Mouse (Mus musculus) layer of hippocampus, postnatal 25 days (tissue): ENCODE results near the gene Setd3. TPM values are rescaled to one million over a fixed set of nuclear protein-coding genes. Genes with fewer than 3 reads are reported as not detected.

ENCODE experiments used
- DNase-seq, 2 experiments: peaks; one replicate each; pipeline ENCODE4 v3.0.0; 2022; ENCODE audit warnings: mixed read lengths in 2 of 2, low spot score in 1 of 2; ENCODE audit errors: extremely low spot score in 1 of 2
- total RNA-seq, 2 experiments: library from RNA; stranded (reverse); gene quantifications; 2 replicates each; pipeline ENCODE4 v1.2.3; 2021

The Setd3 gene
- total RNA-seq = 100 to 1,000 TPM; 127 to 136 TPM

DNA sequence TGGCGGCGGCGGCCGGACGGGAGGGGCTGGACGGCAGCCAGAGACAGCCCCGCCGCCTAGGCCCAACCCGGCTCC, at the start of gene Setd3:
TSS of gene Setd3 (minus strand) at position 69 of the 75 bp plus-strand sequence.
- no peak for DNase-seq

- no peak for DNase-seq
These were observed 48.4 kb upstream of the Setd3 start for GRCm38 (mm10) chr12:108227527-108227926.

- DNase-seq = no peak
These were observed 47.8 kb upstream of the Setd3 start for GRCm38 (mm10) chr12:108226941-108227340.

GRCm38 (mm10) chr12:108226216-108226615, 47.1 kb upstream of the Setd3 start:
- no peak for DNase-seq

DNA sequence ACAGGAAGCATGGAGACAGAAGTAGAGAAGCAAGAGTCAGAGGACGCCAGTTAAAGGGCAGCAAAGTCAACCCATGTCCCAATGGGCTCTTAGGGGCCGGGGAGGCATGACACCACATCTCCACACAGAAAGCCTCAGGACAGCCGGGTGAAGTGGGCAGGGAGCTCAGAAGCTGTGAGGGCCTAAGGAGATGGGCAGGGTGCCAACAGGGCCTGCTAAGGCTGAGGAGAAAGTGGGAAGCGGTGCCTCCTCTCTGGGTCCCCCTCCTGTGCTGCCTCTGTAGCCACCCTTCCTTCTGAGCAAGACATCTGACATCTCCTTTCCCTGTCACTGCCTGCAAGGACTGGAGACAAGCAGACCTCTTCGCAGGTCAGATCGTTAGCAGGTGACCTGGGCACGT, 46.7 kb upstream of the Setd3 start:
- no peak for DNase-seq

GRCm38 (mm10) chr12:108223357-108223756, 44.2 kb upstream of the Setd3 start:
- no peak for DNase-seq

- no peak for DNase-seq
These were observed 42.6 kb upstream of the Setd3 start for GRCm38 (mm10) chr12:108221712-108222111.

DNA sequence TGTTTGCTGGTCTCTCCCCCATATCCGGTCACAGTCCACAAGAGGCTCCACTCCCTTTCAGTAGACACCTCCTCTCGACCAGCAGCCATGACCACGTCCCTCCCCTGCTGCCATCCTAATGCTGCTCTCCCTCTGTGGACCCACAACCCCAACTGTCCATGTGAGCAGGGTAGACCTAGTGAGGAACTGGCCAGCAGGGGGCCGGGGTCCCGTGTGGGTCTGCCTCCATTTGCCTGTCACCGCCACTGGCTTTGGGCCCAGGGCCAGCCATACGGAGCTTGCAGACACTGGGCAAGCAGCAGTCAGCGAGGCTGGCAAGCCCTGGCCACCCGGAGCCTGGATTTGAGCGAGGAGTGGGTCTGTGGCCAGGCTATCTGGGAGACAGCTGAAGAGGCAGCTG, 42.1 kb upstream of the Setd3 start:
- no peak for DNase-seq

GRCm38 (mm10) chr12:108220621-108221020, 41.5 kb upstream of the Setd3 start:
- no peak for DNase-seq

DNA sequence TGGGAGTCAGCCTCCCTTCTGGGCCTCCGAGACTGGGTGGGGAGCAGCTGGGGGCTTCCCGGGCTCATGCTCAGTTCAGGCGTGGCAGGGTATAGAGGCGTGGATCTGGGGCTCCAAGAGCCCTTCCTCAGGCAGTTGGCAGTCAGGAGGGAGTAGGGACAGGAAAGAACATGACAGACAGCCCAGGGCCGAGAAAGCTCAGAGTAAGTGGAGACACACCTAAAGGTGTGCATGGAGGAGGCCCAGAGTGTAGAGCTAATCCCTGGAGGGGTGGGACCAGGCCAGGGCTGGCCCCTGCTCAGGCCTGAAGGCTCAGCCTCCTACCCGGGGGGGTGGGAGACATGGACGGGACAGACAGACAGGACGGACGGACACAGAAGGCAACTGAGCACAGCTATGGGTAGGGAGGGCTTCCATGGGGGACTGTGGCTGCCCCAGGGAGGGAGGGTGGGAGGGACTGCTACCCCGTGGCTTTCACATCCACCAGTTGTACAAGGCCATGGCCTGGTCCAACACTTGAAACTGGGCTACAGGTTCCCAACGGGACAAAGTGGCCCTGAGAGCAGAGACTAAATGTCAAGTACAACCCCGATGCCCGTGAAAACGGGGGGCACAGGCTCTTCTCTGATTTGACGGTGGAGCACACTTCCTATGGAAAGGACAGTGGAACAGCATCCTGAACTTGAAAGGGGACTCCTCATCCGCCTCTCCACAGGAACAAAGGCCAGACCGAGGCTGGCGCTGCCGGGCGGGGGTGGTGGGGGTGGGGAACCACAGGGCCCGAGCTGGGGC, 40.9 kb upstream of the Setd3 start:
- DNase-seq = no peak

GRCm38 (mm10) chr12:108219163-108219562, 40.0 kb upstream of the Setd3 start:
- no peak for DNase-seq

DNA sequence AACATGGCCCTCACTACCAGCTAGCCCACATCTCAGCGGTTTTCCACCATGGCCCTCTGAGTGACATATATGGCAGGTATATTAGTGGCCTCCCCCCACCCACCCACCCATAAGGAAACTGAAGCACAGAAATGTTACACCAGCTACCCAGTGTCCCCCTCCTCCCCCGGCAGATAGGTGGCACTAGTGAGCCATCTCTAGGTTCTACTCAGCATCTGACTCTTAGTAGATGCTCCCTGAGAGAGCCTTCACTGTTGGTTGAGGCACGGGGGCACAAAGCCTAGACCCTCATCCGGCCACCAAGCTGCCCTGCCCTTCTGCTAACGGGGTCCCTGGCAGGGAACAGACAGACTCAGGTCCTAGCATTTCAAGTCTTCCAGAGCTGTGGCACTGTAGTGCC, 38.5 kb upstream of the Setd3 start:
- peak in 1 of 2 experiments; percentile 76 for DNase-seq

DNA sequence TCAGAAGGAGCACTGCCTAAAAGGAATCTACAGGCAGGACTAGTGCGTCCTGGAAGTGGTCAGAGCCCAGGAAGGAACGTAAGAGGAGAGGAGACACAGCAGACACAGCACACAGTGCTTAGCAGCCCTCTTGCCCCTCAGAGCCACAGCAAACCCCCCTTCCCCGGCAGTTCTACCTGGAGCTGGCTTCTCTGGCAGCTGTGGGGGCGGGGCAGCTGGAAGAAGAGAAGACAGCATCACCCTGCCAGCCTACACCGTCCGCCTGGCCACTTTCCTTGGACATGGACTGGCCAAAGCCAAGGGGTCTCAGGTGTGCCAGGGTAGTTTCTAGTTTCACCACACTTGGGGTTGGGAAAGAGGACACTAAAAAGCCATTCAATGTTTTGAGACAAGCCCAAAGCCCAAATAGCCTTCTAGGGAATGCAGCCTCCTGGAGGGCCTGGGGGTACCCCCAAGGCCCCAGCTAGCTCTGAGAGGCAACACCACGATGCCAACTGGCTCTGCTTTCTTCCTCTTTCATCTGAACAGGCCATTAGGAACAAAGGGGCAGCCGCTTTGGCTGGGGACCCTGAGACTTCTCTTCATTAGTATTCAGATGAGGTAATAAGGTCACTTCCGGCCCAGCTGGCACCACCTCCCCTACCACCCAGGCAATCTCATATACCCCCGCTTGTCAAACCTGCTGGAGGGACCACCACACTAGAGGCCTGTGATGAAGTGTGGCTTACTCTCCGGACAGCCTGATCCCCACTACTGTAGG, 37.7 kb upstream of the Setd3 start:
- no peak for DNase-seq

DNA sequence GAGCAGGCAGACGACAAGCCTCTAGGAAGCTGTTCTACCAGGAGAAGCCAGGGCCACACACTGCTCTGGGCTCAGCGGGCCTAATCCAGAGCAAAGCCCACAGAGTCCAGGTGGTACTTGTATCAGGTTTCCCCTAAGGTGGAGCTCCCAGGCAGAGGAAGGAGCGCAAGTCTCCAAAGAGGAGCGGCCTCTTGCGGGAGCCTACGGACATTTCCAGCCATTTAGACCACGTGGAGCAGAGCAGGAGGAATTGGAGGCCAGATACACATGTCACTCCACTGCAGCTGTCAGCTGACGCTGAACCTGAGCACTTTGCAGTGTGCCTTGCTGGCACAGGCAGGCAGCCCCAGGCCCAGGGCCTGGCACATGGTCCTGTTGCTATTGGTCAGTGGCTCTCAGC, 36.0 kb upstream of the Setd3 start:
- no peak for DNase-seq

- no peak for DNase-seq
These were observed 34.3 kb upstream of the Setd3 start for GRCm38 (mm10) chr12:108213090-108214041.

DNA sequence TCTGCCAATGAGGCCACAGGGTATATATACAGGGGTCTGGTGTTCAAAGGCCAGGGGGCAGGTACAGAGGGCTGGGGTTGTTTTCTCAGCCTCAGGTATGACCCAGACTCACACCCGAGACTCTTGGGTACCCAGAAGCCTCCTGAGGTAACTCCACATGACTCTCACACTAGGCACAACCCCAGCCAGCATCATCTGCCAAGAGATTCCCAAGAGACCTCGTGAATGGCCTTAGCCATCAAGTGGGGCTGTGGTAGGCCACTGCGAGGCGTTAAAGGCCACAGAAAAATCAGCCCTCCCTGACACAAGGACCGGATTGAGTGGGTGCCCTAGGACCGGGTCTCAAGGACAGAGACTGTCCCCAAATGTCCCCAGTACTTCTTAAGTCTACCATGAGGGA, 33.4 kb upstream of the Setd3 start:
- no peak for DNase-seq

- DNase-seq = no peak
These were observed 33.0 kb upstream of the Setd3 start for GRCm38 (mm10) chr12:108212071-108212470.

DNA sequence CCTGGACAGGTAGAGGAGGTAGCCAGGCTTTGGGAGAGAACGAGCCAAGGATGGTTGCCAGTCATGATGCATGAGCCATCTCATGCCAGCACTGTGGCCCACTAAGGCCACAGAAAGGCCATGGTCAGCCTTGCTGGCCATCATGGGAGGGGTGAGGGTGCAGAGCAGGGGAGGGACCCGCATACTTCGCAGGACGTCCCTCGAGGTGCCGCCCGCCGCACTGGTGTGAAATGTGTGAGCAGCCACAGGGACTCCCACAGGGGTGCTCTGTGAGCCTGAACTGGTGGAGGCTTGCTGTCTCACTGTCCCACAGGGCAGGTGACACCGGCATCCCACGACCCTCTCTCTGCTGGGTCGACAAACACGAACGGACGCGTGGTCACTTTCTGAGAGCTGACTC, 31.5 kb upstream of the Setd3 start:
- no peak for DNase-seq

DNA sequence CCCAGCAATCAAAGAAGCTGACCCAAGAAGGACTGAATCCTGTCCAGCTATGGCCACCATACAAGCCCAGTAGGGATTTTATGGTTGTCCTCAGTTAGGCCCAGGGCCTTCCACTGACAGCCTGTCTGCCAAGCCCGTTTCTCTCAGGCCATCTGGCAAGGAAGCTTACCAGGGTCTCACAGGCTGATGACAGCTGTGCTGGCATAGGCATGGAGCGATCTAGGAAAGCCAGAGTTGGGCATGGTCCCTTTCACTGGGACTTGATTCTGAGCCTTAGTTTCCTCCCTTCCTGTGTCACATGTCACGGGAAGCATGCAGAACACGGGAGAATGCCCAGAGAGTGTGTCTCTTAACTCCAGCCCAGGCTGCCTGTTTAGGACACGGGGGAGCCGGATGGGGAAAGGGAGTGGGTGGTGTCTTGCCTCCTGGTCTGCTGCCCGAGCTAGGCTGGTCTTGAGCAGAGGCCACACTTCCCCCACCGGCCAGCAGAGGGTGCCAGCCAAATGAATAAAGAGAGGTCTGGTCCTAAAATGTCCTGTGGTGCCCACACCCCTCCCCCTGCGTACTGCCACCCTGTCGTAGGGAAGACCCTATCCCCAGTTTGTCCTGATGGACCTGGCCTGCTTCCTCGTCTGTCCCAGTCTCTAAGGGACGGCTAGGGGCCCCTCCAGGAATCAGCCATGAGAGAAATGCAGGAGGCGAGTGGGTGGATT, 29.8 kb upstream of the Setd3 start:
- DNase-seq = peak; percentile 64 to 82

DNA sequence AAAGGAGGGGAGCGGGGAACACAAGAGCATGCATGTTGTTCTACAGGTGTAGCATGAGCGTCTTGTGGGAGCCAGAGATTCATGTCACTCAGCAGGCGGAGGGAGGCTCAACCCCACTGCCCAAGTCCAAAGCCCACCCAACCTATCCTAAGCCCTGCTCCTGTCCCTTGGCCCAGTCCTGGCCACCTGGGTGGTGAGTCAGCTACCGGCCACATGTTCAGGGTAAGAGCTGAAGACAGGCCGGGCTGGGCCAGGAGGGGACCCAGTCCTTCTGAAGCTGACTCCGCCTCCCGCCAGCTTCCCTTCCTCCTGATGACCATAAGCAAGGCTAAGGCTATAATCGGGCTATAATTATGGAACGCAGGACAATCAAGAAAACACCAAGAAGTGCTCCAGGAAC, 29.1 kb upstream of the Setd3 start:
- no peak for DNase-seq

GRCm38 (mm10) chr12:108206641-108207040, 27.5 kb upstream of the Setd3 start:
- peak; percentile 83 to 94 for DNase-seq
